Mouse (Mus musculus) CD4-positive, CD25-positive, alpha-beta regulatory T cell, adult 2 months (primary cell): ENCODE data around the gene 4930404N11Rik.
A peak's percentile ranks its signal among the peaks of the same experiment; 100 is the strongest.

Source experiments
- DNase-seq: peaks from one replicate; pipeline ENCODE4 v3.0.0-alpha.2; 2012; ENCODE audit warnings: low read depth, low spot score

The 4930404N11Rik gene

DNA sequence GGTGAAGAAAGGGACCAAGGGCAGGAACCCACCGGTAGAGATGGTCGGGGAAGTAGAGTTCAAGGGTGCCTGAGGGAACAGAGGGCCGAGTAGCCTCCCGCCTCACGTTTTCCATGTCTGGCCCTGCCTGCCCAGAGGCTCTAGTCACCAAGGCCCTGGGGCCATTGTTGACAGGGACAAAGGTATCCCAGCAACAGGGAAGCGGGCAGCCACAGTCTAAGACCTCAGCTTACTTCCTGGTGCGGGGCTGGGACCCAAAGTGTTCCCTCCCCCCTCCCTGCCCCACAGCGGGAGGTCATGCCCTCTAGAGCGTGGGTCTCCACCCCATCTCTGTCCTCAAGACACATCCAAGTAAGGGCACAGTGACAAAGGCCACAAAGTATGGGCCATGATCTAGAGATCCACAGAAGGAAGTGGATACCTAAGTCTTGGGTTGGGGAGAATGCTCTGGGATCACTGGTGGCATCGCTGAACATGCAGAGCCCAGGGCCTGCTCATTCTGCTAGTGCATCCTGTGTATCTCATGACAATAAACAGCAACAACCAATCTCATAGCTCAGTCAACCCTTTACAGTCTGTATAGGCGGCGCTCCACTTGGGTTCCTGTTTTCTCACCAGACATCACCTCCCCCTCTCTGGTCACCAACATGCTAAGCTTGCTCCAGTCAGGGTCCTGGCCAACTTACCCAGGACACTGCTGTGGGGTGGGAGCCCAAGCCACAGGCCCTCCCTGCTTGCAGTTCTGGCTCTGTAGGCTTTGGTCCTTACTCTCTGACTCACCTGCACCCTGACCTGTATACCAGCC, at the start of gene 4930404N11Rik:
TSS of gene 4930404N11Rik (minus strand) at position 145 of the 805 bp plus-strand sequence.
- DNase-seq = no peak

DNA sequence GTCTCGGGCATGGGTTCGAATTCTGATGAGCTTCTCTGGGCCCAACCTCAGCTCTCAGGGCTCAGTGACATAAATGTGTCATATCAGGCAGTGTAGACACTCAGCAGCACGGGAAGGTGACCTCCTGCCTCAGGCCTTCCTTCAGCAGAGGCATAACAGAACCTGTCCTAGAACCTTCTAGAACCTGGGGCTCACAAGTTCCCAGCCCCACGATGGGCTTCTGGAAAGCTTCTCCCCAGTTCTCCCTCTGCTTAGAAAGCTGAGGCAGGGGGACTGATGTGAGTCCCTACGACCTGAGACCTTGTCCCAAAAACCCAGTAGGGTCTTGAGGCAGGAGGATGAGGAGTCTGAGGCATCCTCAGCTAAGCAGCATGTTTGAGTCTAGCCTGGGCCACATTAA, 49.5 kb upstream of the 4930404N11Rik start:
- DNase-seq = no peak

DNA sequence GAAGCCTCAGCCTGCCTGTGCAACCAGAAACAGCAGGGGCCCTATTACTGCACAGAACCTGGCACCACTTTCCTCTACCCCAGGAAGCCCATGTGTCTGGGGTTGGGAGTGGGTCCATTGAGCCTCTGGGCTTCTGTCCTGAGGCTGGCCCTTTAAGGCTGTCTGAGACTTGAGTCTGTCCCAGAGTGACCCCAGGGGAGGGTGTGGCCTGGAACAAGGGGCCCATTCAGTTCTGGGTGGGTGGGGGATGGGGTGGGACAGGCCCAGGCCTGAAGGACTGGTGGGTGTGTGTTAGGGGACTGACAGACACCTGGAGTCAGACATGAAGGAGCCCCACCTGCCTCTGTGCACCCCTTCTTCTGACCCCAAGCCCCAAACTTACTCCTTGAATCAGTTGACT, 49.1 kb upstream of the 4930404N11Rik start:
- DNase-seq = no peak

DNA sequence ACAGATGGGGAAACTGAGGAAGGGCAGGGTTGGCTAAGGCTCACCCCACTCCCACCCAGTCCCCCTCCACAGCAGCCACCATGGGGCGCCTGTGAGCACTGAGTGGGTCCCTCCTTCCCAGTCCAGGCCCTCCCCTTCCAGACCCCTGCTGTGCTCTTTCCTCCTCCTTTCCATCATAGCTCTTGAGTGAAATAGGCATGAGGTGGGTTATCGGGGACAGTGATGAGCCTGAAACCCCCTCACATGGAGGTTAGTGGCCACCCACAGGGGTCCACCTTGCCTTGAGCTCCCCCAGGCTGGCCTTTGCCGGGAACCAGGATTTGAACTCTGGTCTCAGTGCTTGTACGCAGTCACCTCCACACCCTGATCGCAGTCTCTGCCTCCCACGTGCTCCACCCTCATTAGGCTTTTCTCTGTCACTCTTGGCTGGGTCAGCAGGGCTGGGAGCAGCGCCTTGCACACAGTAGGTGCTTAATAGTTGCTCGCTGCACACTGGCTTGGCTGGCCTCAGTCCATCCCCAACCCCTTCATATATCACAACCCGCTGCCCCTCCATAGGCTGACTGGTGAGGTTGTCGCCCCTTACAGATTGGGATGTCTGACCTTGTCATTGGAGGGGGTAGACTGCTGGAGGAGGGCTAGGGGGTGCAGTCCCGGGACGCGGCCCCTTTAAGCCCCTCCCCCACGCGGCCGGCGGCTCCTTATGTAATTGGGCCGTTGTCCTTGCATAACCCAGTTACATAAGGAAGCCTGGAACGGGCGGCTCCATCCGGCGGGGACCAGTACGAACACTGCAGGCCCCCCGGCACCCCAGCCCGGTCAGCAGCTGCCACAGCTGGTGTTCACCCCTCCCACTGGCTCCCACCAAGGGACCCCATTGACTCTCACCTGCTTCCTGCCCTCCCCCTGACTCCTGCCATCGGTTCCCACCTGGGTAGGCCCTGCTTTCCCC, 48.0 kb upstream of the 4930404N11Rik start:
- no peak for DNase-seq

DNA sequence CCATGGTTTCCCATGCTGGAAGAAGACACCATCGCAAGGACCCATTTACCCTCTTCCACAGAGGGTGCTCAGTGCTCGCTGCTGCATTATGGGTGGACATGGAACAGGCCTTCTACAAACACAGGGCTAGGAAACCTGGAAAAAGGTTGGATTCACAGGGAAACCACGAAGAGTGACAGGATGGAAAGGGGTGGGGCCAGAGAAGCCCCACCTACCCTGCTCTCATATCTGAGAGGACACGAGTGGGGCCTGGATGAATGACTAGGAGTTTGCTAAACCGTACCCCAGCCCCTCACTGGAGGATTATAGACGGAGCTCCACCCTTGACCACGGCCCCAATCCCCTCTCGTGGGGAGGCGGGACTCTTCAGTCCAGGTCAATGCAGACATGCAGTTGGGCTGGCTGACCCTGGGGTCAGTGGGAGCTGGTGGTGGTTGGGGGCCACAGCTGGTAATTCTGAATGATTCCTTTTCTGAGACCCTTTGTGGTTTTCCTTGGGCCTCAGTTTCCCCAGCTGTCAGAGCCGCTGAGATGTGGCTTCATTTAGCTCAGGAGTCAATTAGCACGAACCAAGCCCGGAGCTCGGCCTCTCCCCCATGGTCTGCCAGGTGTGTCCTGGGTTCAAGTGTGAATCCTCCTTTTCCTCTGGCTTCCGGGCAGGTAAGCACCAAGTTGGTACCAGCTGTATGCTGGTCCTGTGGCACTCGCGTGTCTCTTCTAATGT, 47.1 kb upstream of the 4930404N11Rik start:
- no peak for DNase-seq

DNA sequence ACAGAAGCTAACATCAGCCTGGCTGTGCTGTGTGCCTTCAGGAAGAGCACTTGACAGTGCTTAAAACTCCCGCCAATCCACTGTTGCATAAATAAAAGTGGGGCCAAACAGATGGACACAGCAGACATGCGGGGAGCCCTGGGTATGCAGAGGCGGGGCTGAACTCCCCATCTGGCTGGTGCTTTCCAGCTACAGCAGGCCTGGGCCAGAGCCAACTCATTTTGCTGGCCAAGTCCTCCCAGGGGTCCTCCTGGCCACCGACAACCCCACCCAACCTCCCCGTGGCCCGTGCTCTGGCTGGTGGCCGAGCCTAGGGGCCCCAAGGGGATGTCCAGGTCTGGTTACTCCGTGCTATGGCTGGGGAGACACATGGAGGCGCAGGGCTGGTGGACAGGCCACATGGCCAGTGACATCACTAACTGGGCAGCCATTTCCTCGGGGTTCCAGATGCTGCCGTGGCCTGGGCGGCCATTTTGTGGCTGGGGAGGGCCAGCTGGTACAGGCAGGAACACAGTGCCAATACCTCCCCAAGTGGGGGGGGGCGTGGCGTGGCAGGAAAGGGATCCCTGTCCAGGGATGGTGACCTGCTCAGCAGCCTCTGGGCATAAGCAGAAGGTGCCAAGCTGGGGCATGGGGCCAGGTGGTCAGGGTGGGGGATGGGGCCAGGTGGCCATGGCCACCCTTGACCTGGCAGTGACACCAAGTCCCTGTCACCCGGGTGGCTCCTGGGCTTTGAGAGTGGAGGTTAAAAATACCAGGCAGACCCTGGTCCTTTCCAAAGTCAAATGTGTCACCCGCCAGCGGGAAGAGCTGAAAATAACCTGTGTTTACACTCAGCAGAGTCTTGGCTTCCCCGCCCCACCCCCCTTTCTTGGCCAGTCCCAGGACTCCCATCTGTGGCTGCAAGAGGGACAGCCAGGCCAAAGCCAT, 46.1 kb upstream of the 4930404N11Rik start:
- no peak for DNase-seq

DNA sequence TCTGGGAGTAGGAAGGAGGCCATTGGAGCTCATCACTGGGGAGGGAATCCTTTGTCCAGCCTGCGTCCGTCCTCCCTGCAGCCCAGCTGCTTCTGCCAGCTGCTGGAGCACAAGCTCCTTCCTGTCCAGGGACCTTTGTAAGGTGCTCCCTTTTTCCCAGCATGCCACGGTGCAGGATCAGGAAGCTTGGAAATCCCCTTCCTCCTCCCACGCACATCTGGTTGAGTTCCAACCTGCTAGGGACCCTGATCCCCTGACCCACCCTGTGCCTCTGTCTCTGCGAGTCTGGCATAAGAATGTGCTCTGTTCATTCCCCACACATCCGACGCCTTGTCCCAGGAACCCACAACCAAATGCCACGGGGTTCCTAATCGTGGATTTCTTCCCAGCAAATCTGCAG, 45.4 kb upstream of the 4930404N11Rik start:
- DNase-seq = no peak

DNA sequence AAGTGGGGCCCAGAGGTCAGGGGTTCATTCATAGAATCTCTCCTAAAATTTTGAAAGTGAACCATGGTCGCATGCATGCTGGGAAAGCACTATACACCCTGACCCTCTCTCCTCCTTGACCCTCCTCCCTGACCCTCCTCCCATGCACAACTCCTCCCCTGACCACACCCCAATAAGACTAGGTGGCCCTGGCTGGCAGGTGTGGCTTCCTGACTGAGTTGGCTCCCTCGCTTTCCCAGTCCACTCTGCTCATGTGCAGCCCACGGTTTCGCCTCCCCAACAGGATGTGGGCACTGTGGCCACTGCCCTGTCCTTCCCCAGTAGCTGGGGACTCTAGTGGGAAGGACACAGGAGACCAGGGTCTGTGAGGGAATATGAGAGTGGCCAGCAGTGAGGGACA, 44.7 kb upstream of the 4930404N11Rik start:
- no peak for DNase-seq

DNA sequence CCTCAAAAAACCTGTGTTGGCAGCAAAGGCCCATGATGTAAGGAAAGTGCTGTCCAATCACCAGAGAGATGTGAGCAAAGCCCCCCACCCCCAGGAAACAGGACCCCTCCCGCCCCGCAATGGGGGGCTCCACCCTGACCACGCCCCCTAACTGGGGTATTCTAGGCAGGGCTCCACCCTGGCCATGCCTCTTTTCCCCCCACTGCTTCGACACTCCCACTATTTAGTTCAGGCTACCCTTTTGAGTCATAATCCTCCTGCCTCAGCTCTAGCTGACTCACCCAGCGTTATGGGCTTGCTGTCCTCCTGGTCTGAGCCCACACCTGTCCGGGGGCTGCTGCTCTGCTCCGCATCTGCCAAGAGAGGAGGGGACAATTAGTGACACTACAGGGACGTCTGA, 43.7 kb upstream of the 4930404N11Rik start:
- DNase-seq = no peak

DNA sequence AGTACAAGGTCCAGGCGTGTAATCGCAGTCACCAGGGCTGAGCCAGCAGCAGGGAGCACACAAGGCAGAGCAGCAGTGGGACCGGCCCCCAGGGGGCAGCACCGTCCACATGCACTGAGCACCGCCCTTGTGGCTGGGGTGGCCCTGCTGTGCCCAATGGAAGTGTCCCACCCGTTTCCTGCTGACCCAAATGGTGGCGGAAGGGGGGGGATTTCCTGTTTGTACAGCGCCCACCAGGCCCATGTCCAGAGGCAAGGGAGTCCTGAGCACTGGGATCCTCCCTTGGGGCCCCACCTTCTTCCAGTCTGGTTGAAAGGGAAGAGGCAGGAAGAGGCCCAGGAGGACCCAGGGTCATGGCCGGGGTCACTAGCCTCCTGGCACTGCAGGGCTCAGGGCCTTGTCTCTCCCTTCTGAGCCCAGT, 43.3 kb upstream of the 4930404N11Rik start:
- DNase-seq = peak; percentile 89

DNA sequence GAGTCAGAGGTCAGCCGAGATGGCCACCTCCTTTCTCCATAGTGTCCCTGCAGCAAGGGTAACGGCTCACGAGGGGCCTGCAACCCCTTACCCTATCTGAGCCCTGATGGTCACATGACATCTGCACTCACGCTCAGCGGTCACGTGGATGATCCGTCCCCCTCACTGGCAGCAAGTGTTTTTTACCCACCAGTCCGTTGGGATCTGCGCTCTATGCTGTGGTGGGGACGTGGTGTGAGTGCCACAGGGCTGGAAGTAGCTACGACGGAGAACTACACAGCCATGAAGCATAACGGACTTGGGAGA, 42.8 kb upstream of the 4930404N11Rik start:
- no peak for DNase-seq

DNA sequence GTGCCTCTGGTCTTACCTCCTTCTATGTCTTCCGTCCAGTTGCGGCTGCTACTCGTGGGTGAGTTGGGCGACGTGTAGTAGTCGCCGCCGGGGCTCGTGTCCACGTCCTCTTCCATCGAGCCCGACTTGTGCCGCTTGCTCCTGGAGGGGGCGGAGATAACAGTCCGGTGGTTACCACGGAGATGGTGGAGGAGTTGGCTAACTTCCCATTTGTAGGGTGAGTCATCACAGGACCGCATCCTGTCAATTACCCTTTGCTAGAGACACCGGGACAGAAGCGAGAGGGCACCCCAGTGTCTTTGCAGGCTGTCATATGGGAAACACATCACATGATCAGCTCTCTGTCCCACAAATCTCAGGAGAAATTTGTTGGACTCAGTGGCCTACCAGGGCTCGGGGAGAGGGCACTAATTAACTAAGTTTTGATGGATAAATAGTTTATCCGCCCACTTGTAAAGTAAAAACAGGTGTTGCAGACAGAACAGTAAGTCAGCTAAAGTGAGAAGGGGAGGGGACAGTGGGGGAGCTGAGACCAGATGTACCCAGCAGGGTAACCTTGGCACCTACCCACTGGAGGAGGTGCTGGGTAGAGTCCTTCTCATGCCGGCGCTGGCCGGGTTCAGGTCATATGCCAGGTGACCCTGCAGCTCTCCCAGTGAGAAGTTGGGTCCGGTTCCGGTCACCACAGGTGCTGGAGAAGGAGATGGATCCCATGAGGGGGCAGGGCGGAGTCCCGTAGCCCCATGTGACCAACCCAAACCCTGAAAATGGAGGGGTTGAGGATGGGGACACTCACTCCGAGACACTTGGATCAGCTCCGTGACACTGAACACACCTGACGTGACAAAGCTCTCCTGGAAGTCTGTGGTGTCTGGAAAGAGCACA, 42.2 kb upstream of the 4930404N11Rik start:
- DNase-seq = peak; percentile 78

DNA sequence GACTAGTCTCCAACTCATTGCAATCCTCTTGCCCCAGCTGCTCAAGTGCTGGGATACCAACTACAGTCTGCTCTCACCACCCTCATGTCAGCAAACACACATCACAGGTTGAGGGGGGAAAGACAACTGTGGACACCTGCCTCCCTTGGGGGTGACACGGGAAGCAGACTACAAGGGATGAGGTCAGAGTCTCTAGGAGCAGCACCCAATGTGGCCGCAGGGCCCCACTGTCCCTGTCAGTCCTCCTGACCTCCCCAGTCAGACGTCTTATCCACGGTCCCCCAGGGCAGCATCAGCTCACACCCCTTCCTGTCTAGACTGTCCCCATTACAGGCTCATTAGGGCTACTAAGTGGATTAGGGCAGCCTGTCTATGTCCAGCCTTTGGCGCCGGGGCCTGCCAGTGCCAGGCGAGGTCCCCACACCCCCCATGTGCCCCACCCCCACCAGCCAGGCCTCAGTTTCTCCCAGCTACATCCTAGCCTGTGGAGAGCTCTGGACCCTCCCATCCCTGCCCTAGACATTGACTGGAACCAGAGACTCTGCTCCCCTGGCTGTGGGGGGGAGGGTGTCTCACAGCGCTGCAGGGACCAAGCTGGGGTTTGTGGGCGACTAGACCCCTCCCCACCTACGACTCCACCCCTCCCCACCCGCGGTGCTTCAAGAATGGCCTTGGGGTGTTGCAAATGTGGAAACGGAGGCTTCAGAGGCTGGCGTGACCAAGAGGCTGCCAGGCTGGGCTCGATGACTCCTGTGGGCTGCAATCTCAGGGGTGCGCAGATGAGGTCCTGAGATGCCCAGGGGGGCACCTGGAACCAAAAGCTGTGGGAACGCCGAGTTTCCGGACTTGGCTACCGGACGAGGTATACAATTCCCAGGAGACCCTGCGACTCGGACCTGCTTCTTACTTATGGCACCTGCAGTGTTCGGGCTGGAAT, 41.2 kb upstream of the 4930404N11Rik start:
- DNase-seq = no peak

DNA sequence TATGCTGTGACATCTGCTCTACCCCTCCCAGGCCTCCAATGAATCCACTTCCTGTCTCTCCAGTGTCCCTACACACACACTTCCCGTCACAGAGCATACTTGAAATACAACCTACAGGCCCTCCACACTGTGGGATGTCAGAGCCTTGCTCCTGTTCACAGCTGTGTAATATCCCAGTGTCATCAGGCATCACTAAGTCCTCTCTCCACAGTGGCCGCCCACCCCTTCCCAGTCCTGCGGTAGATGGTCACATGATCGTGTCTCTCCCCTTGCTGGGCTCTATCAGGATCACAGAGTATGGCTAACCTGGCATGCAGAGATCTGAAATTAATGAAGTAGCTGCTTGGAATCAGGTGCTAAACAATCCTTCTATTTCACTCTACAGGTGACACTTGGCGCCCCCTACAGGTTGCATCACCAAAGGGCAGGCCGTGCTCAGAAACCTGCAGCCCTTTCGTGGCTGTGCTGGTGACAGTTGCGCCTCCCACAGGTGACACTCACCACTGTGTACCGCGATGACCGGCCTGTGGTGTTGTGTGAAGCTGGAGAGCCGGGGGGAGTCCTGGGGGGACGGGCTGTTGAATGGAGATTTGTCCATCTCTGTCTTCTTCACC, 40.1 kb upstream of the 4930404N11Rik start:
- peak; percentile 85 for DNase-seq

DNA sequence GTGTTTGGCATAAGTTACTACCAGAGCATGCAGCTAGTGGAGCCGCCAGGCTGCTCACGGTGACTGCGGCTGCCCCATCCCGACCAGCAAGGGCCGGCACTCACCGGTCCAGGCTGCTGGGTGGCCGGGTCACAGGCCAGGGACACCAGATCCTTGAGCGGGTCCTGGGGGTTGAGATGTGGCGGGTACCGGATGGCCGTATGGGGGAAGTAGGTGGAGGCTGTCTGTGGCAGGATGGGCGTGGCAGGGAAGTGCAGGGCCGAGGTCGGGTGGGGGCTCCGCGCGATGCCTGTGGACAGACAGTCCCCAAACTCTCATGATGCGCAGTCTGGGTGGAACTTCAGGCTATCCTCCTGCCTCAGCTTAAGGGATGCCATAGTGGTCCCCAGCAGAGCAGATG, 39.1 kb upstream of the 4930404N11Rik start:
- peak; percentile 56 for DNase-seq

DNA sequence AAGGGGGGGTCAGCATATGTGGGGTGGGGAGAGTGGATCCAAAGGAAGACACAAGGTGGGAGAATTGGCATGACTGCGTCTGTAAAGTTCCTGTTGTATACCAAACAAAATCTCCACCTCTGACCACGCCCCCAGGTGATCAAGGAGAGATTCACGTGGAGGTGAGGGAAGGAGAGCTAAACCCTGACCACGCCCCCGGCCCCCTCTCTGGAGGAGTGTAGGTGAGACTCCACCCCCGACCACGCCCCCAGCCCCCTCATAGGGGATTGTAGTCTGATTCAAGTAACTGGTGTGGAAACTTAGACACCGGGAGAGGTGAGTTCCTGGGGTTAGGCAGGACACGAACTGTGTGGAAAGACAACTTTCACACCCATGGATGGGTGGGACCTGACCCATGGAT, 38.5 kb upstream of the 4930404N11Rik start:
- no peak for DNase-seq

DNA sequence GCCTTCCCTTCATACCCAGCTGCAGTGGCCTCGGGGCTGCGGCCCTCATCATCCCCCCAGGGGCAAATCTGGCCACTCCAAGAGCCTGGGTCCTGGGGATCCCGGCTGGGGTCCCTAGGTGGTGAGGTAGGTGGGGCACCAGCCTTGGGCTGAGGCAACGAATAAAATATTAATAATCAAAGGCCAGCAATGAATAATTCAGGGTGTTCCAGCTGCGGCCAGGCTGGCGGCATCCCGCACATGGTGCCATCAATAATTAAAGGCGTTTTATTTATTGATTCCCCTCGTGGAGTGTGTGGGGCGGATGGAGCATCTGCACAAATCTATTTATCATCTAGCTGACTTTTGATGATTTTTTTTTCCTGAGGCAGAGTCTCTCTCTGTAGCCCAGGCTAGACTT, 37.9 kb upstream of the 4930404N11Rik start:
- DNase-seq = no peak

DNA sequence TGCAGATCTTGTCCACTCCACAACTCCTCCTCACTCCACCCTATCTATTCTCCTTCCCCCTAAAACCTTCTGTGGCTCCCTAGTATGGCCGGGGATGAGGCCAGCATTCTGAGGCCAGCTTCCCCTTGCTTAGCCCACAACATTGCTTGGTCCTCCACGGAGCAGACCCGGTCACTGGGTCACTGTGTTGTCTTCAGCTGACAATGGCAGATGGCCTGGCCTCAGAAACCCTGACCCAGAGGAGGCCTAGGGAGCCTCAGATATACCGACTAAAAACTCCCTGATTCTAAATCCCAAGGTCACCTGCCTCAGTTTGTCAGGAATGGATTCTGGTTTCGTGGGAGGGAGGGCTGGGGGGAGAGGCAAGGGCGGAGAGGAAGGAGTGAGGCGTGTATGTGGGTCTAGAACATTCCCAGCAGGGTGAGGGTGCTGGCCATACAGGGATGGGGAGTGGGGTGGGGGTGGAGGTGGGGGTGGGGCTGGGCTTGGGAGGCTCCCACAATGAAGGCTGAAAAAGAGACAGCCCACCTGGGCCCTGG, 36.7 kb upstream of the 4930404N11Rik start:
- no peak for DNase-seq
